Mouse (Mus musculus) adrenal gland (tissue): ENCODE measurements at regions not wholly inside any gene's neighbourhood (a gene's known extent, or its start where the extent isn't known, plus 50 kb on each side); places are given as distances from the start of the nearest gene placed in this dataset.

Experiments used
- intact Hi-C: fragments of 180-260 bp; cut with DNase I; formaldehyde crosslinking; loops from one replicate; pipeline ENCODE4 v1.15.1; 2025

DNA sequence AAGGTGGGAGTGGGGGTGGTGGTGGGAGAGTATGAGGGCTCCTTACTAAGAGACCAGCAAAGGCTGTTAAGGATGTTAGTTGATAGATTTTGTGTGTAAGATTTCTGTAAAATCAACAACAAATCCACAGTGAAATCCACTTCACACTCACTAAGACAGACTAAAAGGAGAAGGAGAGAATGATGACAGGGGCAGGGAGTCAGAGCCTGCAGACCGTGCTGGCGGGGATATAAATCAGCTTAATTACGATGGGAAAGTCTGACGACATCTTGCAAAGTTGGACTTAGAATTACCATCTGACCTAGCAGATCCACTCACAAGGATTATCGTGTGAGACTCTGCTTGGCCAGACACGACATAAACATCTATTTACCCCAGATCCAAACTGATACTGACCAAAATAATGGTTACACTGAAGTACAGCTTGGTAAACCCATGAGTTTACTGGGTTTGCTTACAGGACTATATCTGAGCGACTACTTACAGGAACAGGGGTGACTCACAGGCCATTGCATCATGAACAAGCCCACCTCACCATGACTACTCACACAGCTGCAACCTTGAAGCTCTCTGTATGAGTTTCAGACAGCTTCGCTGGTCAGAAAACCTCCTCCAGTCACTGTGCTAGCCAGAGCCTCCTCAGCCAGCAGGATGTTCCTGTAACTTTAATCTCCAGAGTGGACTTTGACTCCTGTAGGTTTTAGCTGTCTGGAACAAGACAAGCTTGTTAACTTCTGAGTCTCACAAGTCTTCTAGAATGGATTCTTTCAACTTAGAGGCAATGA is 50.5 kb upstream of the Ednra start:
- intact Hi-C loops, result no loop called here

- intact Hi-C loops, result no loop called here
Measured at GRCm38 (mm10) chr8:77775526-77775925, 51.3 kb upstream of the Ednra start.

DNA sequence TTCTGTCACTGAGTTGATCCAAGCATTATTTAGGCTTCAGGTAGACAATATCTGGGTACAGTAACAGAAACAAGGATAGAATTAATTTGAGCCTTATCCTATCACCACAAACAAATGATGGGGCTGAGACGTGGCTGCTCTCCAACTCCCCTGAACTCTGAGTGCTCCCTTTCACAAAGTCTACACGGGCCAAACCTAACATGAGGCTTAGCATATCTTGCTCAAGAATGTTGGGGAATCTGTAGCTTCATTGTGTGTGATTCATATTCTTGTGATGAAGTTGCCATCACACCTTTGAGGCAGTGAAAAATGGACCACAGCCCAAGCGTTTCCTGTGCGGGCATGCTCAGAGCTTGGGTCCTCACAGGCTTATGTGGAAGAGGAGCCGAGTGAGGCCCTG is 53.3 kb upstream of the Ednra start:
- intact Hi-C loops, result no loop called here

- intact Hi-C loops, result no loop called here
Measured at GRCm38 (mm10) chr8:77785676-77786255, 61.5 kb upstream of the Ednra start.

DNA sequence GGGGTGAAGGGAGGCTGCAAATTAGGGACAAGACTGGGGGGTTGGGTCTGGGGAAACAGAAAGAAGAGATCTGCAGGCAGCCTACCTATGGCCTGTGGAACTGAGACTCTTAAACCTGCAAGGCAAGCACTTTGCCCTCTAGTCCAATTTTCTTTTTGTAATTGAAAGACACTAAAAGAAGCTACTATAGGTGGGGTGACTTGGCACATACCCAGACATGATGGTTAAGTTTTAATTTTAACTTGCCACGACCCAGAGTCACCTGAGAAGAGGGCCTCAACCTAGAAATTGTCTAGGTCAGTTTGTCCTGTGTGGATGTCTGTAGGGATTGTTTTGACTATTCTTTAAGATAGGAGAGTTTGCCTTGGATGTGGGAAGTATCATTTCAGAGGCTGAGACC is 70.6 kb upstream of the Ednra start:
- intact Hi-C loops, result no loop called here

- intact Hi-C loops, result no loop called here
Measured at GRCm38 (mm10) chr8:77803147-77803903, 79.1 kb upstream of the Ednra start.

- intact Hi-C loops, result no loop called here
Measured at GRCm38 (mm10) chr8:77804536-77804935, 80.3 kb upstream of the Ednra start.

DNA sequence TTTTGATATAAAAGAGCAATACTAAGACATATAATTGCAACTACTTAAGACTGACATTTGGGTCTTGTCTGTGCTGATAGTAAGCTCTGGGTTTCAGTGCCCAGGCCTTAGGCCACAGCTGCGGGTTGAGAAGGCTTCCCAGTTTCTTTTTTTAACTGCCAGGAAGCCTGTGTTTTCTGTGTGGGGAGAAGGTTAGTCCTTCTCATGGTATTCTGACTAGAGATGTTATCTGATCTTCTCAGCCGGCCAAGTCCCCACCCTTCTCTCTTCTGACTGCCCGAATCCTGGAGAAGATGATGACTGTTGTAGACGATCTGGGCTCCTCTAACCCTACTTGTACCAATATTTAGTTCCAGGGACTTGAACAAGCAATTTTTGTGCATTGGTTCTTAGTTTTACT is 80.7 kb upstream of the Ednra start:
- intact Hi-C loops, result no loop called here

DNA sequence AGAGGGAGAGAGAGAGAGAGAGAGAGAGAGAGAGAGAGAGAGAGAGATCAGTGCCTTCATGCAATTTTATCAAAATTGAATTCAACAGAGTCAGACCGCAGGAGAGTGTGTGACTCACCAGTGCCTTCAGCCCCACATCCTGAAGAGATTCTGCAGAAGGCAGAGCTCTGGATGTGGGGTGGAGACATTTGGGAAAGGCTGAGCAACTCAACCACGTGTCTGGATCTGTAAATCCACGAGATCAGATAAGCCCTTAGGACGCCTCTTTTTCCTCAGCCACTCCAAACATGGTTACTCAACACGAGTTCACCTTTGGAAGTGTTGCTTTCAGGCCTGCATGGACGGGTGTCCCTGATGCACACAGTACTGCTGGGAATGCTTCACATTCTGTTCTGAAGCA is 81.4 kb upstream of the Ednra start:
- intact Hi-C loops, result no loop called here

DNA sequence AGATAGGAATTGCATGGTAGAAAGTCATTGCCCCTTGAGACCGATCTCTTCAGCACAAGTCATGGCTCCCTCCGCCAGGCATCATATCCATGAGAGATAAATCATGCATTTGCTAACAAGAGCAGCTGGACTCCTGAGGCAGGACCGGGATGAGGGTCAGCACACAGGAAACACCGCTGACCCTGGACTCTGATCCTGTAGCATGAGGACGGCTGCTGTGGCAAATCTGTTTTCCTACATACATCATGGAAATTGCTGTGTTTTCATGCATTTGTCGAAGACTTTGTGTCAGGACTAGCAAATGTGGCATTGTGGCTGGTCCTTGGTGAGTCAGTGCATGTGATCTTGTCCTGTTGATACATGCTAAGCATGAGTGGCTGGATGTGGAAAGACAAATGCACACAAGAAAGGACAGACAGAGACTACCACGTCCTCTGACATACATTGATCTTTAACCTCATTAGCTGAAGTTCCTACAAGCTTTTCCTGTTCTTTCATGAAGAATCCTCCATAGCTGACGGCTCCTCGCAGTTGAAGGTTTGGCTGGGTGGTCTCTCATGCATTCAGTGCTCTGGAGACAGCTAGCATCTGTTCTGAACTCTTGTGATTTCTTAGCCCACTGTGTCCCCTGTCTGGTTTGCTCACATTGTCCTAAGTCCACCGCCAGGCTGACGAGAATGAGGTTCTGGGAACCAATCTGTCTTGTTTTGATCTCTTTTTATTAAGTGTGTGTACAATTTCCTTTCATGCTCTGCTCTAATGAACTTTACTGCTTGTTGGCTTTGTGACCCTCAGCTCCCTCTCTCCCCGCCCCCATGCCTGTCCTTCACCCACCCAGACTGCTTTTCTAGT is 90.8 kb upstream of the Ednra start:
- intact Hi-C loops, result no loop called here

DNA sequence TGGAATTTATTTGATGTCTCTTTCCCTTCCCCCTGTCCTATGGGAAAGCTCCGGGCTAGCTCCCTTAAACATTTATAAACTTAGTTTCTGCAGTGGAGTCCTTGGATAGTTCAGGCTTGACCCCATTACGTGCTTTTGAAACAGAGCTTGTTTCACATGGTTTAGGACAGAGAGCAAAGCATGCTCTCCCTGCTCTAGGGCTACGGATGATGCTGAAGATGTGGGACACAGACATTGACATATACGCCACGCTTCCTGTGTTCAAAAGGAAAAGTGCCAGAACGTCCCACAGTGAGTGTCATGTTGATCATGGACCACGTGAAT is 91.3 kb upstream of the Ednra start:
- intact Hi-C loops, result no loop called here

DNA sequence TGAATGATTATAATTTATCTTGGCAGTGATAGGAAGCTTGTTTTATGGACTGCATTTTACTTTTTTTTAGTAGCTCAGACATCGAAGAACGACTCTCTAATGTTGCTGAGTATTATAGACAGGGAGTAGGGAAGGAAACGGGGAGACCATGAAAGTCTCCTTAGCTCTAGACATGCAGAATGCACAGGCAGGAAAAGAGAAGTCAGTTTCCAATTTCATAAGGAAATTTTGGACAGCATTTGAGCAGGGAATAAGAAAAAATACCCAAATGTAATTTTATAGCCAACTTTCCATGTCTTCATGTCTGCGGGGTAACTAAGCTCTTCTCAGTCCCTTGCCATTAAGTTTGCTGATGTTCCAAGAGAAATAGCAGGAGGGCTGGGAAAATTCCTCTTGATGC is 92.0 kb upstream of the Ednra start:
- intact Hi-C loops, result no loop called here

GRCm38 (mm10) chr8:77825786-77826185 is 101.5 kb upstream of the Ednra start:
- intact Hi-C loops, result no loop called here

GRCm38 (mm10) chr8:77826255-77826654 is 102.0 kb upstream of the Ednra start:
- intact Hi-C loops, result no loop called here

DNA sequence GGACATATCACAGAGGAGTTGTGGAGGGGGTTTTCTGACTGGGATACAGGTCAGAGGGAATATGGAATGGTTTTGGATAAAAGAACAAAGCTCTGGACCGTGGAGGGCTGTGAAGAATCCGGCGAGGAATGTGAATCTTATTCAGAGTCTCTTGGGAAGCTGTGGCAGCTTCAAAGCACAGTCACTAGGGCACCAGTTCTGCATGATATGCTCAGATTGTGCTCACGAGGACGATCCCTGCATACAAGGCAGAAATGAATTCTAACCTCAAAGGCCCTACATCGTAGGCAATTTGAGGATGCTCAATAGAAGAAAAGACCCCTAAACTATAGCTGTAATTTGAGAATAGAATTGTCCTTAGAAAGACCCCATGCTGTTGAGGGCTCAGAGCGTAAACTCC is 103.8 kb upstream of the Ednra start:
- intact Hi-C loops, result no loop called here

DNA sequence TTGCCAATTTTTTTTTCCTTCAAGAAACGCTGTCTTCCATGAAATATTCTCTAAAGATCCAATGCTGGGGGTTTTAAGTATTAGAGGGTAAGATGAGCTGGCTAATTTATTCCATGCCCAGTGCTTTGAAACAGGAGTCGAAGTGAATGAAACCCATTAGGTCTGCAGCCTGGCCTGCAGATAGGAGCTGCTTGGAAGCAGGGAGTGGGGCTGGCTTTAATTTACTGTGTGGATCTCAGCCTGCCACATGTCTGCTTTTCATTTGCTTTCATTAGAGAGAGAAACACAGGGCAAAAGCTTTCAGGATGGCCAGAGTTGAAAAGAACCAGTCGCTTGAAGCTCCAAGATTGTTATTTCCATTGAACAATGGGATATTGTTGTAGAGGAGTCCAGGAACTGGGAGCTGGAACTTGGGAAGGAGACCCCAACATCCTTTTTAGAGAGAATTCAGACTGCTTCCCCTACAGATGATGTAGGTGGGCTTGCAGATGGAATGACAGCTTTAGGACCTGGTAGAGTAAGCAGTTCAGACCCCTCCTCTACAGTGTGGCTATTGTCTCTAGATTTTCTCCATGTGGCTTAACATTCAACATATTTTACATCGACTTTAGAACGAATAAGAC is 105.0 kb upstream of the Ednra start:
- intact Hi-C loops, result no loop called here

- intact Hi-C loops, result no loop called here
Measured at GRCm38 (mm10) chr8:77829764-77830163, 105.5 kb upstream of the Ednra start.

DNA sequence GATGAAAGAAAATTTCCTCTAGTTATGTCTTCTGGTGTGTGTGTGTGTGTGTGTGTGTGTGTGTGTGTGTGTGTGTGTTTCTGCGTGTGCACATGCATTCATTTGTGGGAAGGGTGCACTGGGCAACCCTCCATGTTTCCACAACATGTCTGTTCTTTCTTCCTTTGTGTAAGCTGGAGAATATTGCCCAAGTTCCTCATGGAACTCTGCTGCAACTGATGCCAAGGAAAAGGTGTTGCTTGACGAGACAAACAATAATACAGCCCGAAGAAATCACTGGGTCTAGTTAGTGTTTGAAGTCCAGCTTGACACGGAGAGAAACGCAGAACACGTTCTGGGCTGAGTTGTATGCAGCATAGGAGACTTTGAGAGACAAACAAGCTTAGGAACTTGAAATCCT is 110.0 kb upstream of the Ednra start:
- intact Hi-C loops, result no loop called here

GRCm38 (mm10) chr8:77836902-77837489 is 112.7 kb upstream of the Ednra start:
- intact Hi-C loops, result no loop called here

GRCm38 (mm10) chr8:77842392-77843139 is 118.3 kb upstream of the Ednra start:
- intact Hi-C loops, result no loop called here
